27 mouse cellular contexts compared by ENCODE assay signal in genomic region chr7:143563787-143564186, GRCm38 (mm10).
"Had no signal": no experiment of that assay in that cellular context is flagged by ENCODE, and none has a peak within 500 bp of the region (broad histone marks: within the 10 kb centered on the region; RNA-seq: fewer than 3 reads in every experiment).

No protein-coding gene starts in this region.

- H3K4me3 ChIP-seq: gastrocnemius, adult 2 months; heart, embryonic 10.5 days; heart, embryonic 12.5 days; hindbrain, embryonic 10.5 days; hindbrain, embryonic 12.5 days; intestine, embryonic 15.5 days; layer of hippocampus, adult 2 months; limb, embryonic 10.5 days; limb, embryonic 12.5 days had no signal

- H3K27ac ChIP-seq: gastrocnemius, adult 2 months; heart, embryonic 10.5 days; hindbrain, embryonic 10.5 days; hindbrain, embryonic 12.5 days; hindbrain, embryonic 14.5 days; intestine, embryonic 15.5 days; layer of hippocampus, adult 2 months; limb, embryonic 10.5 days; limb, embryonic 12.5 days; liver, embryonic 14.5 days had no signal

- H3K9ac ChIP-seq: heart, embryonic 12.5 days; hindbrain, embryonic 12.5 days; hindbrain, embryonic 14.5 days; intestine, embryonic 15.5 days; limb, embryonic 12.5 days; liver, embryonic 14.5 days had no signal

- DNase-seq: gastrocnemius, adult 2 months; gastrocnemius, postnatal 10 days; gastrocnemius, postnatal 25 days; heart, adult 18-20 months; heart, postnatal 10 days; heart, postnatal 4 days; kidney, adult 18-20 months; kidney, adult 8-10 months; kidney, postnatal 10 days; kidney, postnatal 25 days; kidney, postnatal 4 days; layer of hippocampus, postnatal 36 days; liver had no signal

- H3K4me1 ChIP-seq: heart, embryonic 12.5 days; hindbrain, embryonic 10.5 days; hindbrain, embryonic 12.5 days; intestine, embryonic 15.5 days; limb, embryonic 10.5 days; limb, embryonic 12.5 days had no signal

- H3K4me2 ChIP-seq: heart, embryonic 12.5 days; hindbrain, embryonic 12.5 days; hindbrain, embryonic 14.5 days; intestine, embryonic 15.5 days; limb, embryonic 12.5 days; liver, embryonic 11.5 days had no signal

- H3K9me3 ChIP-seq: heart, embryonic 10.5 days; heart, embryonic 12.5 days; hindbrain, embryonic 10.5 days; hindbrain, embryonic 12.5 days; intestine, embryonic 15.5 days; limb, embryonic 10.5 days; limb, embryonic 12.5 days had no signal

- ATAC-seq: hindbrain, embryonic 16.5 days; inflammation-experienced regulatory T-cells, adult 6 months; intestine, embryonic 15.5 days; intestine, postnatal 0 days had no signal

- H3K27me3 ChIP-seq: heart, embryonic 12.5 days; hindbrain, embryonic 12.5 days; intestine, embryonic 15.5 days; limb, embryonic 12.5 days had no signal
